Mouse (Mus musculus) v-Abl transformed pro-B cells (cell line): ENCODE measurements at regions not wholly inside any gene's neighbourhood (a gene's known extent, or its start where the extent isn't known, plus 50 kb on each side); places are given as distances from the start of the nearest gene placed in this dataset.
"Not testable (repeated sequence)": the region's sequence is repeated elsewhere in the genome, so short reads cannot be mapped to it uniquely, and the experiment has no call there.

ENCODE experiments used
- in situ Hi-C, 2 experiments: fragments of 400-800 bp; cut with MboI; formaldehyde crosslinking; loops; one replicate each; pipeline ENCODE4 v1.15.1; 2025; ENCODE audit not compliant: unreplicated experiment in 2 of 2

DNA sequence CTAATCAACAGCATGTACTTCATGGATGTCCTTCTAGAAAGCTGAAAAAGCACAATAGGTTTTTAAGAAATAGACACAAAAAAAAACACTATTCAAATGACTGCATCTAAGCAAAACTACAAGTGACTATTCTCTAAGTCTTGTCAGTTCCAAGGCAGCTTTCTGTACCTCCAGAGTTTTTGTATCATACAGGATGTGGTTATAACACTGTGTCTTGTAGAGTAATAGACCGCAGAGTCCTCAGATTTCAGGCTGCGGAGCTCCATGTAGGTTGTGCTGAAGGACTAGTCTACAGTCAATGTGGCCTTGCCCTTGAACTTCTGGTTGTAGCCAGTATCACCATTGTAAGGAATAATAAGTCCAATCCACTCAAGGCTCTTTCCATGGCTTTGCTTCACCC, 1137.7 kb upstream of the Zfp386 start:
- in situ Hi-C loops: loop anchor here (5.0 kb wide), 1 partner anchor 102 kb away; no protein-coding TSS in a partner anchor

DNA sequence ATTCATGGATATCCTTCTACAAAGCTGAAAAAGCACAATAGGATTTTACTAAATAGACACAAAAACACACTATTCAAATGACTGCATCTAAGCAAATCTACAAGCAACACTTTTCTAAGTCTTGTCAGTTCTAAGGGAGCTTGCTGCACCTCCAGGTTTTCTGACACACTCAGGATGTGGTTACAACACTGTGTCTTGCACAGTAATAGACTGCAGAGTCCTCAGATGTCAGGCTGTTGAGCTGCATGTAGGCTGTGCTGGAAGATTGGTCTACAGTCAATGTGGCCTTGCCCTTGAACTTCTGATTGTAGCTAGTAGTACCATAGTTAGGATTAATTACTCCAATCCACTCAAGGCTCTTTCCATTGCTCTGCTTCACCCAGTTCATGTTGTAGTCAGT, 1133.1 kb upstream of the Zfp386 start:
- in situ Hi-C loops: loop anchor here (5.0 kb wide), 1 partner anchor 107 kb away; no protein-coding TSS in a partner anchor

- in situ Hi-C loops: no loop called here
Measured at GRCm38 (mm10) chr12:114927691-114928090, 1119.8 kb upstream of the Zfp386 start.

- in situ Hi-C loops: no loop called here
Measured at GRCm38 (mm10) chr12:114932158-114932557, 1115.4 kb upstream of the Zfp386 start.

- in situ Hi-C loops: no loop called here
Measured at GRCm38 (mm10) chr12:114932669-114933068, 1114.9 kb upstream of the Zfp386 start.

- in situ Hi-C loops: loop anchor here (5.0 kb wide), 1 partner anchor 120 kb away; no protein-coding TSS in a partner anchor
Measured at GRCm38 (mm10) chr12:114936865-114937264, 1110.7 kb upstream of the Zfp386 start.

DNA sequence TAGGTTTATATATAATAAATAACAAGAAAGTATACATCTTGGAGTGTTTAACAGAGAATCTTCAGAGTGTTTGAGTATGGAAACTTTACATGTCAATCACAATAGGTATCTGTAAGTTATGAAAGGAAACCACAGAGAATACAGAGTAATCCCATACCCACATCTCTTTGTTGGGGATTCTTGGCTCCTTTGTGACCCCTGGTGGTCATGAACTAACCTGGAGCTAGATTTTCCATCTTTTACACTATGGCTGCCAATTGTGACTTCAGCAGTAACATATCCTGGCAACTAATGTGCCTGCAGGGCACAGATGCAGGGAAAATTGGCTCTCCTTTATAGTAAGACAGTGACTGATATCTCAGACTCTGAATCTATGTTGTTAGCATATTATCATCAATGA, 1107.9 kb upstream of the Zfp386 start:
- in situ Hi-C loops: loop anchor here (5.0 kb wide), 1 partner anchor 122 kb away; no protein-coding TSS in a partner anchor

- in situ Hi-C loops: no loop called here
Measured at GRCm38 (mm10) chr12:114962105-114962504, 1085.4 kb upstream of the Zfp386 start.

- in situ Hi-C loops: not testable (repeated sequence)
Measured at GRCm38 (mm10) chr12:114964251-114964650, 1083.3 kb upstream of the Zfp386 start.

DNA sequence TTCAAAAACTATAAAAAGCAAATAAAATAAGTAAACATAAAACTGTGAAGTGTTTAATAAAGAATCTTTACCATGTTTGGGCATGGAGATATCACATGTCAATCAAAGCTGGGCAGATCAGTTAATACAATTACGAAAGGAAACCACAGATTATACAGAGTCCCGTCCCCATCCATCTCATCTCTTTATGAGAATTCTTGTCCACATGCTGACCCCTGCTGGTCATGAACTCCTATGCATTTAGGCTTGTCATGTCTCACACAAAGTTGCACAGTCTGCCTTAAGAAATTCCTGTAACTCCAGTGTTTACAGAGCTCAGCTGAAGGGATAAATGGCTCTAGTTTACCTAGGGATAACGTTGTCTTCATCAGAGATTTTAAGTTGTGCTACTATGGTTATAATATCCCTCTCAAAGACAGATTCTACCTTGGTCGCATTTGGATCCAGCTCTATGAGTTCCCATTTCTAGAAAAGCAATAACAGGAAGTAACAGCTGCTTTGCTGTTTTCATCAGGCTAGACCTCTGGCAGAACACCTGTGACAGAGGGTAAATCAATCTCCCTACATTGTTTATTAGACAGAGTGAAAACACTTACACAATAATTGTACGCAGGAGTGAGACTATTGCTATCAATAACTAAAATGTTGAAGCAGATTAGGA, 1065.9 kb upstream of the Zfp386 start:
- in situ Hi-C loops: loop anchor here (10.0 kb wide), 2 partner anchors 367 to 543 kb away; no protein-coding TSS in a partner anchor

DNA sequence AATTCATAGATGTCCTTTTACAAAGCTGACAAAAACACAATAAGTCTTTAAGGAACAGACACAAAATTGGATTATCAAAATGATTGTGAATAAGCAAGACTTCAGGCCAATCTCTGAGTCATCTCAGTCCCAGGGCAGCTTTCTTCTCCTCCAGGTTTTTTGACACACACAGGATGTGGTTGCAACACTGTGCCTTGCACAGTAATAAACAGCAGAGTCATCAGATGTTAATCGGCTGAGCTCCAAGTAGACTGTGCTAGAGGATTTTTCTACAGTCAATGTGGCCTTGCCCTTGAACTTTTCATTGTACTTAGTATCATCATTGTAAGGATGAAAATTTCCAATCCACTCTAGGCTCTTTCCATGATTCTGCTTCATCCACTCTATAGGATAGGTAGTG, 1056.6 kb upstream of the Zfp386 start:
- in situ Hi-C loops: loop anchor here in 1 of 2 experiments (10.0 kb wide), 2 partner anchors 376 to 1766 kb away; no protein-coding TSS in a partner anchor

GRCm38 (mm10) chr12:114996817-114997216, 1050.7 kb upstream of the Zfp386 start:
- in situ Hi-C loops: loop anchor here in 1 of 2 experiments (5.0 to 10.0 kb wide), 4 partner anchors 60 to 1772 kb away; no protein-coding TSS in a partner anchor

GRCm38 (mm10) chr12:115003118-115003517, 1044.4 kb upstream of the Zfp386 start:
- in situ Hi-C loops: no loop called here

DNA sequence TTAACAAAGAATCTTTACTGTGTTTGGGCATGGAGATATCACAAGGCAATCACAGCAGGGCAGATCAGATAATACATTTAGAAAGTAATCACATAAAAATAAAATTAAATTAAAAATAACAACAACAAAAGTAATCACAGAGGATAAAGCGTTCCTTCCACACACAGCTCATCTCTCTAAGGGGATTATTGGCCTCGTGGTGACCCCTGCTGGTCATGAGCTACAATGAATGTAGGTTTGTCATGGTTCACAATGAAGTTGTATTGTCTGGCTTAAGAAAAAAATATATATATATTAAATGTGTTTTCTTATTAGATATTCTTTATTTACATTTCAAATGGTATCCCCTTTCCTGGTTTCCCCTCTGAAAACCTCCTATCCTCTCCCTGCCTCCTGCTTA, 1039.1 kb upstream of the Zfp386 start:
- in situ Hi-C loops: no loop called here

GRCm38 (mm10) chr12:115012751-115013150, 1034.8 kb upstream of the Zfp386 start:
- in situ Hi-C loops: no loop called here

DNA sequence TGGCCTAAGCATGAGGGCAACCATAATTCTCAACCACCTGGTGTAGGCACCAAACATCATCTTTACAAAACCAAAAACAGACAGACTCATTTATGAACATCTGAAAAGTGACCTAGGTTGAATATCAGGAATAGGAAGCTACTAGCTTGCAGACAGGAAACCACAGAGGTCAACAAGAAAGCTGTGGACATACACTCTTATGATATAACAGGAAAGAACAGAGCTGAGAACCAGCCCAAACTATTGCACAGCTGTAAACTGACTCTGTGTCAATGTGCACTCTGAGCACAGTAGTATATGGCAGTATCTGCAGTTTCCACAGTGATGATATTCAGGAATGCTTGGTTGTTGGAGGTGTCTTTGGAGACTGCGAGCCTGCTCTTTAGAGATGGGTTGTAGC, 1023.8 kb upstream of the Zfp386 start:
- in situ Hi-C loops: loop anchor here (5.0 to 10.0 kb wide), 2 partner anchors 769 to 771 kb away; no protein-coding TSS in a partner anchor

DNA sequence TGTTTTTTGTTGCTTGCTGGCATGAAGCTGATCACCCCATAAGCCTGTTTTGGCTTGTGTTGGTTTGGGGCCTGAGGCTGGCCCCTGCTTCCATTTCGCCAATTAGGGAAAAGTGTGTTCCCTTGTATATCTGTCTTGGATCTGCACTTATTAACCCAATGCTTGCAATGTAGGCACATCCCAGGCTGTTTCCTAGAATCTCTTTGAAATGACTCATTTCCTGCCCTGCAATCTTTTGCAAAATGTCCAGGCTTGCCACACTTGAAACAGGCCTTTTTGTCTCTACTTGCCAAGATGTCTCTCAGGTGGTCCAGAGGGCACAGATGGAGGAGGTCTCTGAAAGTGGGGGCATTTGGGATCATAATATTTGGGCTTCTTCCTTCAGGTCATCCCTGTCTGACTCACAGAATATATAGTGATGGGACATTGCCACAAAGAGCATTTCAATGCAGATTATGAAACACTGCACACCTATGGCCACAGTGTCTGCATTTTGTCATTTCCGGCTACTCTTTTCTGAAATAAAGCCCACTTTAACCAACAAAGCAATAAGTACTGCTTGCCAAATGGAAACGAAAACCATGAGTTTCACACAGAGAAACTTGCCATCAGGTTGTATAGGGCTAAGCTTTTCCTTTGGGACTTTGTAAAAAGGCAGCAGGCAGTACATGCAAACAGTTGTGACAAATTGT, 1012.9 kb upstream of the Zfp386 start:
- in situ Hi-C loops: no loop called here

DNA sequence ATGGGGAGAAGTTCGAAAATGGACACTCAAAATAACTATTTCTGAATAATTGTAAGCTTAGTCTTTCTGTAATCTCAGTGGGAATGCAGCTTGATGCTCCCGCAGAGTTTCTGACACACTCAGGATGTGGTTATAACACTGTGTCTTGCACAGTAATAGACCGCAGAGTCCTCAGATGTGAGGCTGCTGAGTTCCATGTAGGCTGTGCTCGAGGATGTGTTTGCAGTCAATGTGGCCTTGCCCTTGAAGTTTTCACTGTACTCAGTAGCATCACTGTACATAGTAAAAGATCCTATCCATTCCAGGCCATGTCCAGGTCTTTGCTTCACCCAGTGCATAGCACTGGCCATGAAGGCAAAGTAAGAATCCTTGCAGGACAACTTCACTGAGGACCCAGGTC, 992.4 kb upstream of the Zfp386 start:
- in situ Hi-C loops: loop anchor here (5.0 to 25.0 kb wide), 4 partner anchors 58 to 520 kb away; no protein-coding TSS in a partner anchor

DNA sequence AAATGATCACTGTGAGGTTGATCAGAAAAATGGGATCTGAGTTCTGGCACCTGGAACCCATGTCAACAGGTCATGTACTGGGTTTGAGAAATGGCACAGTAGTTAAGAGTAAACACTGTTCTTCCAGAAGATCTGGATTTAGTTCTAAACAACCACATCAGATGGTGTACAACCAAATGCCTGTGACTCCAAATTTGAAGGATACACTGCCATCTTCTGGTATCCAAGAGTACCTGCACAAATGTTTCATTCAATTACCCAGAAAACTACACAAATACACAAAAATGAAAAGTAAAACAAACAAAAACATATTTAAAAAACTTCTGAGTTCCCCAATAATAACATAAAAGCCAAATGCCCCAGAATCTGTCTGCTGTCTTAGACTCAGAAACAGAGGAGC, 987.6 kb upstream of the Zfp386 start:
- in situ Hi-C loops: loop anchor here (5.0 to 25.0 kb wide), 9 partner anchors 63 to 945 kb away; no protein-coding TSS in a partner anchor

DNA sequence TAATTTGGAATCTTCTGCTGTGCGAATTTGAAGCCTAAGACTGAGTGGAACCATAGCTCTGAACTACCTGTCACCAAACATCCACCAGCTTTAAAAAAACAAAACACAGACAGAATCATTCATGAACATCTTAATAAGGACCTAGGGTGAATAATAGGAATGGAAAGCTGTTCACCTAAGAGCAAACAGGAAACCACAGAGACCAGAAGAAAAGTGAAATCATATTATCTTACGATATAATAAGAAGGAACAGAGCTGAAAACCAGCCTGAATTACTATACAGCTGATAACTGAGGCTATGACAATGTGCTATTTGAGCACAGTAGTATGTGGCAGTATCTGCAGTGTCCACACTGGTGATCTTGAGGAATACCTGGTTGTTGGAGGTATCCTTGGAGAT, 980.3 kb upstream of the Zfp386 start:
- in situ Hi-C loops: loop anchor here (5.0 to 25.0 kb wide), 8 partner anchors 195 to 938 kb away; no protein-coding TSS in a partner anchor

GRCm38 (mm10) chr12:115091460-115091859, 956.1 kb upstream of the Zfp386 start:
- in situ Hi-C loops: not testable (repeated sequence)
